Mouse (Mus musculus) kidney, adult 2 months (tissue): ENCODE measurements around the gene Rnf185.

Experiments
- CTCF ChIP-seq: fragments of 200-500 bp; conservative IDR thresholded peaks from 2 replicates; pipeline ENCODE4 v1.5.1; 2011; ENCODE audit warnings: low read depth, mild to moderate bottlenecking, control low read depth, low read length, moderate library complexity, mixed read lengths; ENCODE audit not compliant: insufficient read depth, insufficient read length
- POLR2A ChIP-seq: fragments of 200-500 bp; IDR thresholded peaks from one replicate; pipeline ENCODE4 v1.6.1; 2011; ENCODE audit warnings: low read depth, low read length, control low read depth

DNA sequence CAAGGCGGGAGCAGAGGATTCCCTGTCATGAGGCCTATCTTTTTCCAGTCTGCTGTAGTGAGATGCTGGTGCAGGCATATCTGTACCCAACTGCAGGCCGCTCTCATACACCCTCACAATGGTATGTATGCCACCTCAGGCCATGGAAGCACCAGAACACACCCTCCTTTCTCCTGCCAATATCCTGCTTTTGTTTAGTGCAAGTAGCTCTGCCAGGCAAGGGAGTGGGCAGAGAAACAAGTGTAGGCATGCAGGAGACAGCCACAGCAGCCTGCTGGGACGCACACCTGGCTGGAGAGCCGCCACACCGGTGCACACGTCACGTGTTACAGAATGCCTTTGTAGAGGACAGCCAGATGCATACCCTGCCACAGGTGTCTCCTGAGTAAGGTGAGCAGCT, 85.8 kb downstream of the Rnf185 start:
- TF ChIP-seq CTCF (no peak), POLR2A (no peak)
